Mouse (Mus musculus): Measurements from ENCODE around the gene Sox15. TPM values are rescaled to one million over a fixed set of nuclear protein-coding genes. Genes with fewer than 3 reads are reported as not detected.

Gene Sox15
- polyA plus RNA-seq, 1 experiment from 2014 or later: not detected

GRCm38 (mm10) chr11:69629802-69630201 lies 25.3 kb upstream of the Sox15 start:
- ATAC-seq (ENCODE audit: low read depth): no peak
- Histone ChIP-seq H3K27ac (ENCODE audit: low read depth, low read length) (no peak overlapping the region), H3K9ac (replicated peaks; ENCODE audit: low read depth, low read length) (no peak overlapping the region), H3K4me1 (ENCODE audit: control insufficient read depth, insufficient read depth, low read length) (peaks cover 9% of the 10 kb centered on the region), H3K4me3 (ENCODE audit: low read depth, low read length) (no peak overlapping the region), H3K27me3 (ENCODE audit: control insufficient read depth, insufficient read depth, low read length) (no peaks in the 10 kb centered on the region), H3K4me2 (ENCODE audit: low read depth, low read length) (no peak overlapping the region), H3K9me3 (ENCODE audit: control insufficient read depth, low read length) (no peaks in the 10 kb centered on the region), H3K36me3 (ENCODE audit: control insufficient read depth, insufficient read depth, low read length) (no peaks in the 10 kb centered on the region)
- 64% methylated on average over 1 of the region's 1 CpGs for WGBS

GRCm38 (mm10) chr11:69632284-69633089 lies 22.6 kb upstream of the Sox15 start, which contains the start of gene Fxr2:
Gene Fxr2, plus strand, starts transcription at chr11:69632990.
- Histone ChIP-seq H3K4me2 (ENCODE audit: low read depth, low read length) (peak within 1 kb of the TSS; percentile 85), H3K4me3 (ENCODE audit: low read depth, low read length) (peak within 1 kb of the TSS; percentile 89), H3K9ac (replicated peaks; ENCODE audit: low read depth, low read length) (peak within 1 kb of the TSS; percentile 95), H3K27me3 (ENCODE audit: control insufficient read depth, insufficient read depth, low read length) (no peaks in the 10 kb centered on the region), H3K4me1 (ENCODE audit: control insufficient read depth, insufficient read depth, low read length) (peaks cover 18% of the 10 kb centered on the region), H3K36me3 (ENCODE audit: control insufficient read depth, insufficient read depth, low read length) (no peaks in the 10 kb centered on the region), H3K27ac (ENCODE audit: low read depth, low read length) (peak within 1 kb of the TSS; percentile 94), H3K9me3 (ENCODE audit: control insufficient read depth, low read length) (no peaks in the 10 kb centered on the region)
- under 1% methylated on average over 35 of the region's 56 CpGs for WGBS
- peak; percentile 98 for ATAC-seq (ENCODE audit: low read depth)

GRCm38 (mm10) chr11:69633128-69633866 lies 21.8 kb upstream of the Sox15 start:
- H3K27me3 ChIP-seq (ENCODE audit: control insufficient read depth, insufficient read depth, low read length): no peaks in the 10 kb centered on the region
- peak overlapping the region; percentile 95 for H3K9ac ChIP-seq (replicated peaks; ENCODE audit: low read depth, low read length)
- no peaks in the 10 kb centered on the region for H3K36me3 ChIP-seq (ENCODE audit: control insufficient read depth, insufficient read depth, low read length)
- no peaks in the 10 kb centered on the region for H3K9me3 ChIP-seq (ENCODE audit: control insufficient read depth, low read length)
- peak overlapping the region; percentile 89 for H3K4me3 ChIP-seq (ENCODE audit: low read depth, low read length)
- H3K27ac ChIP-seq (ENCODE audit: low read depth, low read length): peak overlapping the region; percentile 94
- under 1% methylated on average over 26 of the region's 50 CpGs for WGBS
- H3K4me1 ChIP-seq (ENCODE audit: control insufficient read depth, insufficient read depth, low read length): peaks cover 18% of the 10 kb centered on the region
- ATAC-seq (ENCODE audit: low read depth): peak; percentile 62
- H3K4me2 ChIP-seq (ENCODE audit: low read depth, low read length): peak overlapping the region; percentile 85

- Histone ChIP-seq H3K27me3 (ENCODE audit: control insufficient read depth, insufficient read depth, low read length) (no peaks in the 10 kb centered on the region), H3K4me1 (ENCODE audit: control insufficient read depth, insufficient read depth, low read length) (peaks cover 18% of the 10 kb centered on the region), H3K9ac (replicated peaks; ENCODE audit: low read depth, low read length) (no peak overlapping the region; the same call in 1 of the 2 replicates), H3K27ac (ENCODE audit: low read depth, low read length) (no peak overlapping the region), H3K36me3 (ENCODE audit: control insufficient read depth, insufficient read depth, low read length) (peaks cover 8% of the 10 kb centered on the region; the same call in 1 of the 2 replicates), H3K4me3 (ENCODE audit: low read depth, low read length) (no peak overlapping the region), H3K9me3 (ENCODE audit: control insufficient read depth, low read length) (no peaks in the 10 kb centered on the region), H3K4me2 (ENCODE audit: low read depth, low read length) (0 out of 2 replicates have a peak overlapping the region, but pooled peaks have one; percentile 17)
- 88% methylated on average over 3 of the region's 3 CpGs for WGBS
- ATAC-seq (ENCODE audit: low read depth): no peak
These were observed 19.6 kb upstream of the Sox15 start for GRCm38 (mm10) chr11:69635471-69635870.

GRCm38 (mm10) chr11:69645860-69646259 lies 9.3 kb upstream of the Sox15 start:
- ATAC-seq (ENCODE audit: low read depth): no peak
- Histone ChIP-seq H3K27ac (ENCODE audit: low read depth, low read length) (no peak overlapping the region), H3K4me1 (ENCODE audit: control insufficient read depth, insufficient read depth, low read length) (no peaks in the 10 kb centered on the region), H3K27me3 (ENCODE audit: control insufficient read depth, insufficient read depth, low read length) (no peaks in the 10 kb centered on the region), H3K36me3 (ENCODE audit: control insufficient read depth, insufficient read depth, low read length) (peaks cover 80% of the 10 kb centered on the region), H3K9me3 (ENCODE audit: control insufficient read depth, low read length) (no peaks in the 10 kb centered on the region), H3K9ac (replicated peaks; ENCODE audit: low read depth, low read length) (no peak overlapping the region), H3K4me3 (ENCODE audit: low read depth, low read length) (no peak overlapping the region), H3K4me2 (ENCODE audit: low read depth, low read length) (no peak overlapping the region)
- 96% methylated on average over 5 of the region's 5 CpGs for WGBS

- no peak overlapping the region for H3K9ac ChIP-seq (replicated peaks; ENCODE audit: low read depth, low read length)
- no peak overlapping the region for H3K4me2 ChIP-seq (ENCODE audit: low read depth, low read length)
- H3K9me3 ChIP-seq (ENCODE audit: control insufficient read depth, low read length): no peaks in the 10 kb centered on the region
- 82% methylated on average over 5 of the region's 5 CpGs for WGBS
- no peak for ATAC-seq (ENCODE audit: low read depth)
- no peaks in the 10 kb centered on the region for H3K27me3 ChIP-seq (ENCODE audit: control insufficient read depth, insufficient read depth, low read length)
- H3K4me3 ChIP-seq (ENCODE audit: low read depth, low read length): no peak overlapping the region
- H3K27ac ChIP-seq (ENCODE audit: low read depth, low read length): no peak overlapping the region
- H3K36me3 ChIP-seq (ENCODE audit: control insufficient read depth, insufficient read depth, low read length): peaks cover 55% of the 10 kb centered on the region
- H3K4me1 ChIP-seq (ENCODE audit: control insufficient read depth, insufficient read depth, low read length): 0 out of 2 replicates have a peak, but pooled peaks cover 2% of the 10 kb centered on the region
These were observed 1.7 kb upstream of the Sox15 start for GRCm38 (mm10) chr11:69653399-69653798.

GRCm38 (mm10) chr11:69654760-69655159 lies 354 bp upstream of the Sox15 start:
- H3K9ac ChIP-seq (replicated peaks; ENCODE audit: low read depth, low read length): no peak overlapping the region
- H3K36me3 ChIP-seq (ENCODE audit: control insufficient read depth, insufficient read depth, low read length): peaks cover 50% of the 10 kb centered on the region
- H3K4me1 ChIP-seq (ENCODE audit: control insufficient read depth, insufficient read depth, low read length): 0 out of 2 replicates have a peak, but pooled peaks cover 2% of the 10 kb centered on the region
- no peaks in the 10 kb centered on the region for H3K9me3 ChIP-seq (ENCODE audit: control insufficient read depth, low read length)
- no peak overlapping the region for H3K4me3 ChIP-seq (ENCODE audit: low read depth, low read length)
- WGBS: 47% methylated on average over 9 of the region's 9 CpGs
- H3K27me3 ChIP-seq (ENCODE audit: control insufficient read depth, insufficient read depth, low read length): no peaks in the 10 kb centered on the region
- no peak overlapping the region for H3K27ac ChIP-seq (ENCODE audit: low read depth, low read length)
- ATAC-seq (ENCODE audit: low read depth): no peak
- H3K4me2 ChIP-seq (ENCODE audit: low read depth, low read length): no peak overlapping the region

GRCm38 (mm10) chr11:69656065-69656455 lies 946 bp downstream of the Sox15 start:
- Histone ChIP-seq H3K9me3 (ENCODE audit: control insufficient read depth, low read length) (no peaks in the 10 kb centered on the region), H3K9ac (replicated peaks; ENCODE audit: low read depth, low read length) (no peak overlapping the region), H3K27me3 (ENCODE audit: control insufficient read depth, insufficient read depth, low read length) (no peaks in the 10 kb centered on the region), H3K27ac (ENCODE audit: low read depth, low read length) (no peak overlapping the region), H3K36me3 (ENCODE audit: control insufficient read depth, insufficient read depth, low read length) (peaks cover 37% of the 10 kb centered on the region), H3K4me1 (ENCODE audit: control insufficient read depth, insufficient read depth, low read length) (0 out of 2 replicates have a peak, but pooled peaks cover 2% of the 10 kb centered on the region), H3K4me3 (ENCODE audit: low read depth, low read length) (no peak overlapping the region), H3K4me2 (ENCODE audit: low read depth, low read length) (no peak overlapping the region)
- ATAC-seq (ENCODE audit: low read depth): no peak
- 79% methylated on average over 5 of the region's 5 CpGs for WGBS
